Mouse (Mus musculus) cerebellum, adult 18-20 months (tissue): ENCODE measurements around the gene Lman1l.

ENCODE experiments used
- DNase-seq, 2 experiments: peaks; one replicate each; pipeline ENCODE4 v3.0.0; 2021

Gene Lman1l

DNA sequence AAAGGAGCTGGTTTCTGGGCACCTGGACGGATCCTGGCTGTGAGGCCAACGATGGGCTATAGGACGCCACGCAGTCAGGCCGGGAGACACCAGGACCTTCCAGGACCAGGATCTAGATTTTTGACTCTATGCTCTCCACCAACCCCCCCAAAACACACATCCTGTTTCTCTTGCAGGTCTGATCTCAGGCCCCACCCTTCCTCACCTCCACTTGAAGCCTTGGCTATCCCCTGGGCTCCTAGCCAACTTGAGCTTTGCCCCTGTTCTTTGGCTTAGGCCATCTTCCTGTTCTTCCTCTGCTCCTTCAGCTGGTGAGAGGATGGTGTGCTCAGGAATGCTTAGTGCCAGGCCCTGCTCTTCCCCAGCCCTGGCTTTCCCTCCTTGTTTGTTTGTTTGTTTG, at the start of gene Lman1l:
Gene Lman1l (minus strand): TSS at position 101 of the 400 bp plus-strand sequence.
- DNase-seq: no peak

DNA sequence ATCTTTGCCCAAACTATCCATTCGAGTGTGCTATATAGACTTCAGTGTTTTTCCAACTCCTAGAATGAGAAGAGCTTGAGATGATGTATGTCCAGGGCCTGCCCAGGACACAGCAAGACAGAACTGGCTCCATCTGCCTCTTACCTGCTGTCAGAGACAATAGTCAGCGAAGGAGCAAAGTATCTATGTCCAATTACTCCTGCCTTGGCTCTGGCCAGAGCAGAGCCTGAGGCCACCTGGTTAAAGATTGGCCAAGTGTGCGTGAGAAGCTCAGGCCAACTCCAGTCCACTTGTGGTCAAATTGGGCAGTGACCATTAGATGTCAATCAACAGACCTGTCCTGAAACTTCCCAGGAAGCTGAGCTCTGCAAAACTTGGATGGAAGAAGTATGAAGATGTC, 49.0 kb upstream of the Lman1l start:
- no peak for DNase-seq

DNA sequence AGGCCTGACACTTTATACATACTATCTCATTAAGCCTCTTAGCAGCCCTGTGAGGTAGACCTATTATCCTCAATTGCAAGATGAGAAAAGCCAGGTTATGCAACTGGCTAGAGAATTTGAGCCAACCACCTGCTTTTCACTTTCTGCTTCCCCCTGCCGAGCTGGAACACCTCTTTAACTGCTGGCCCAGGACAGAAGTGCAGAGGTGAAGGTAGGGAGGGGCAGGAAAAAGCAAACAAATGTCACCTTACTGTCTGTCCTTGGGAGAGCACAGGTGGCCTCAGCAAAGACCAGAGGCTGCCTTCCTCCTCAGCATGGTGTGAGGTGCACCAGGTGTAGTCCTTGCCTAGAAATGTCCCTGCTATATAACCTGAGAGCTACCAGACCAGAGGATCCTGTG, 47.7 kb upstream of the Lman1l start:
- DNase-seq: no peak

DNA sequence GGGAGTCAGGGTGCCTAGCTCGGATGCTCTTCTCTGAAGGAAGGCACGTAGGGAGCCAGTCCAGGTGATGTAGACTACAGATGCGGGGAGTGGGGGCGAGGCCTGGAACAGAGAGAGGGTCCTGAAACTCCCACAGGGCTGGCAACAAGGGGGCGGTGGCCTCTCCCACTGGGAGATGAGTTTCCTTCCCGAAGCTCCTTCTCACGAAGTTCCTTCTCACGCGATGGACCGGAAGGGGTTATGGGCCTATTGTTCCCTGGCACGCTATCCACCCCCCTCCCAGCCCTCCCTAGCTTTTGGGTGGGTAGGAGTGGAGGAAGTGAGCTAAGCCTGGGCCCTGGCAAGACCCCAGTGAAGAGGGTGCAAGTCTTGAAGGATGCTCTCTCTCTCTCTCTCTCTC, 47.2 kb upstream of the Lman1l start:
- no peak for DNase-seq

DNA sequence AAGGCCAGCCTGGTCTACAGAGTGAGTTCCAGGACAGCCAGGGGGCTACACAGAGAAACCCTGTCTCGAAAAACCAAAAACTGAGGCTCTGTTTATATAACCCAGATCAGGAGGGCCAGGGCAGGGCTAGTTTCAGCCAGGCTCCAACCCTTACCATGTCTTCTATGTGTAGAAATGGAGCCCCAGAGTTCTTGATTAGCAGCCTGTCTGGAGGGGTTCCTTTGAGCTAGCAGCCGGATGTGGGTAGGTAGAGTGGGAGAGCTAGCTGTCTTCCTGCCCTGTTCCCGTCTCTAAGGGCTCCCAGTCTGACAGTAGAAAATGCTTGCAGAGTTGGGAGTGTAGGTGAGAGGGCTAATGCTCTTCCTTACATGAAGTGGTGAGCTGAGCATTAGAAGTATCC, 46.6 kb upstream of the Lman1l start:
- no peak for DNase-seq

DNA sequence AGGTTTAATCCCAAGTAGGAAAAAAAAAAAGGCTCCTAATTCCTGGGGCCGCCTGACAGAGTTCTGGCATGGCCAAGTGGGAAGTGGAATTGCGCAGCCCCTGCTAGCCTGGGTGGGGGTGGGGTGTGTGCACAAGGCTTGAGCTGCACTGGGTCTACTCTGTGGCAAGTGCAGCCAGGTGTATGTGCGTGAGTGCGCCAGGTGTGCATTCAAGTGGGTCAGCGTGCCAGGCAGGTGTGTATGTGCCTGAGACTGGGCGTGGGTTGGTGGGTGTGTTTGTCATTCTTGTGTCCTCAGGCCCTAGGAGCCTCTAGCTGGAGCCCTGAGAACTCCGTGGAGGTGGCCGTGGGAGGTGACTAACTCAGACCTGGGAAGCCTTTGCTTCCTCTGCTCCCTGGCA, 46.0 kb upstream of the Lman1l start:
- no peak for DNase-seq

DNA sequence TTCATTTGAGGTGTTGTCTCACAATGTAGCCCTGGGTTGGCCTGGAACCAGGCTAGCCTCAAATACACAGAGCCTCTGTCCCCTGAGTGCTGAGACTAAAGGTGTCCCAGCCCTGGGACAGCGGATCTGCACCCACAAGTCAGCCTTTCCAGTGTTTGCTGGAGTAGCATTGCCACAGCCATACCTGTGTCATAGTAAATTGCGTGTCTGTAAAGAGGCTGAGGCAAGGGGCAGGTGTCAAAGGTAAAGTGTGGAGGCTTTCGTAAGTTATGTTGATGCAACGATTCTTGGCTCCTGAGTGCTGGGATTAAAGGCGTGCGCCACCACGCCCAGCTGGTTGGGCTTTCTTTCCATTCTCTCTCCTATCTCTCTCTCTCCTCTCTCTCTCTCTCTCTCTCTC, 44.0 kb upstream of the Lman1l start:
- DNase-seq: no peak

DNA sequence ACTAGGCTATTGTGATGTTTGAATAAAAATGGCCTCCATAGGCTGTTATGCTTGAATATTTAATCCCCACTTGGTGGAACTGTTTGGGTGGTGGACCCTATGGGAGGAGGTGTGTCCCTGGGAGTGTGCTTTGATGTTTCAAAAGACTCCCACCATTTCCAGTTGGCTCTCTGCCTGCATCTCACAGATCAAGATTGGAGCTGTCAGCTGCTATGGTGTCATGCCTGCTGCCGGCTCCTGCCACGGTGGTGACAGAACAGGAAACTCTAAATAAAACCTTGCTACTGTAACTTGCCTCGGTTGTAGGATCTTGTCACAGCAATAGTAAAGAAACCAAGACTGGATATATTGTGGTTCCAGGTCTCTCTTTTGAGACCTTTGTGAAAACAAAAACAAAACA, 41.0 kb upstream of the Lman1l start:
- no peak for DNase-seq

DNA sequence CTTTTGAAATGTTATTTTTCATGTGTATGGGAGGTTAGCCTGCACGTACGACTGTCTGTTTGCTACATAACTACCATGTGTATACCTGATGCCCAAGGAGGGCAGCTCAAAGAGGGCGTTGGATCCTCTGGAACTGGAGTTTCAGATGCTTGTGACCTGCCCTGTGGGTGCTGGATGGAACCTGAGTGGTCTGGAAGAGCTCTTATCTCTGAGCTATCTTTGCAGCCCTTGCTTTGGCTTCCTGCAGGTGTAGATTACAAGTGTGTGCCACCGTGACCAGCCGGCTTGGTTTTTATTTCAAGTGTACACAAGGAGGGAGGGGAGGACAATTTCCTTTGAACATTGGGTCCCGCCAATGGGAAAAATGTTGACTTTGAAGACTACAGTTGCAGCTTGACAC, 39.9 kb upstream of the Lman1l start:
- DNase-seq: no peak

DNA sequence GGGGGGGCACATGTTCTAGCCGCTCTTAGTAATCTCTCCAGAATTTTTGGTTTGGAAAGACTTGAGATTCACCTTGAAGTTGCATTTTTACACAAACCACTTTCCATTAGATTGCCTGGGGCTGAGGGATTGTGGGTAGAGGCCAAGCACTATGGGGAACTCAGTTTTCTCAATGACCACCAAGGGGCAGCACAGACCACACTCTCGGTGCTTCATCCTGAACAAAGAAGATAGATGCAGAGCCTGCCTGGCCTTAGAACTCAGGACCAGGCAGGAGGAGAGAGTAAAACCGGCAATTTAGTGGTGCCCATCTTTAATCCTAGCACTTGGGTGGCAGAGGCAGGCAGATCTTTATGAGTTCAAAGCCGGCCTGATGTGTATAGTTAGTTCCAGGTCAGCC, 39.2 kb upstream of the Lman1l start:
- DNase-seq: peak; percentile 81 to 82

DNA sequence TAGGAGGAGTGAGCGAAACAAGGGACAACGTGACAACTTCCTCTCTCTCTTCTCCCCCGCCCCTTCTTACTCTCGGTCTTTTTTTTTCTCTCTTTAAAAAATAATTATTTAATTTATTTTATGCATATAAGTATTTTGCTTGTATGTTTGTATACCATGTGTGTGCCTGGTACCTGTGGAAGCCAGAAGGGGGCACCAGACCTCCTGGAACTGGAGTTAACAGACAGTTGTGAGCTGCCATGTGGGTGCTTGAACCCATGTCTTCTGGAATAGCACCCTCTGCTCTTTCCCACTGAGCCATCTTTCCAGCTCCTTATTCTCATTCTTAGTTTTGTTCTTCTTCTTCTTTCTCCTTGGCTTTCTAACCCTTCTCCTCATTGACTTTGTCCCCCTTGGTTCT, 38.4 kb upstream of the Lman1l start:
- no peak for DNase-seq

DNA sequence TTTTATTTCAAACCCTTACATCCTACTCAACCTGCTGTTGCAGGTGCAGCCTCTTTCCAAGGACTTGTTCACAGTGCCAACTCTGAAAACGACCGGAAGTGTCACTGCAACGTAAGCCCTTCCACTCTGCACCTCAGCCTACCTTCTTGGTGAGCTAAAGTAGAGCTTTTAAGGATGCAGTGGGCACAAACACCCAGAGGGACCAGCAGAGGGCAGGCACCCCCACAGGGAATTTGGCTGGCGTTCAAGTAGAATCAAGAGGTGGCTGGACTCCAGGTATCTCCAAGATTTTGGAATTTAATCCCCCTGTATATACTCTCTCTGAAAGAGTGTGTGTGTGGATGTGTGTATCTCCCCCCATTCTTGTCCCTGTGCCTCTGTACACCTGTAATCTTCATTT, 37.3 kb upstream of the Lman1l start:
- no peak for DNase-seq

DNA sequence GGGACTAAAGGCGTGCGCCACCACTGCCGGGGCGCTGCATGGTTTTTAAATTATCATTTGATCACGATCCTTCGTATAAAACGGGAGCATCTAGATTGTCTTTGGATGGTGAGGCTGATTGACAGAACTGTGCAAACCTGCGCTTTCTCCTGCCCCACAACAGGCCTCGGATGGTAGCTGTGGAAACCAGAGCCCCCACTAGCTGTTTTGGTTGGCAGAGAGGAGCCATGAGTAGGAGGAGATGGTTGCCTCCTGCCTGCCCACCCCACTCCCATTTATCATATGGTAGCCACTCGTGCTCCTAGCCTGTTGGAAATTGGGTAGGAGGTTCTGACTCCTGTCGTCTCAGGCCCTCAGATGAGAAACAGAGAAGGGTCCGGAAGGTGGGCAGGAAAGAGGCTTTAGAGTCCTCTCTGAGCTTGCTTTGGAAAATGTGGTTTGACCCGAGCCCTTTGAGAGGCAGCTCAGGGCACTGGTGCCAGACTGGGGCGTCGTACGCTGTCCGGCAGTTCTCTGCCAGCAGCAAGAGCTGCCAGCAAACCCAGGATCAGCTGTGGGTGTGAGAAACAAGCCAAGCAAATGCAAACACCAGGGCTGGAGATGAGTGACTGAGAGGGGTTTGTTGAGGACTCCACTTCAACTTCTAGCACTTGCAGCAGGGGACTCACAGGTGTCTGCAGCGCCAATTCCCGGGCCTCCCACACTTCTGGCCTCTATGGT, 36.2 kb upstream of the Lman1l start:
- no peak for DNase-seq

DNA sequence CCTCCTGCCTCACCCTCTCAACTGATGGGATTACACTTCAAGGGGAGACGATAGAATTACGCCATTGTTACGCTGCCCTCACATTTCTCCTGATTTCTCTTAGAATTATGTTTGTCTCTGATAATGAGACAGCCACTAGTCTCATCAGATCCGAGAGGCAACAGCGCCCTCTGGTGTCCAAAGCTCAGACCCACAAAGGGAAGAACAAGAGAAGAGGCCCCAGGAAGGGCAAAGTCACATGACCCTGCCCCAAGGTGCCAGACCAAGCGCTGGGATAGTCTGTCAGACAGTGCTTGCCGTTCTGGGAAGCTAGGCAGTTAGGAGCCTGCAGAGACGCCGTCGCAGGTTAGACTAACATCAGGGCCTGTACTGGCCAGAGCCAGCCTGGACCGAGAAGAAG, 35.2 kb upstream of the Lman1l start:
- peak; percentile 95 to 96 for DNase-seq

DNA sequence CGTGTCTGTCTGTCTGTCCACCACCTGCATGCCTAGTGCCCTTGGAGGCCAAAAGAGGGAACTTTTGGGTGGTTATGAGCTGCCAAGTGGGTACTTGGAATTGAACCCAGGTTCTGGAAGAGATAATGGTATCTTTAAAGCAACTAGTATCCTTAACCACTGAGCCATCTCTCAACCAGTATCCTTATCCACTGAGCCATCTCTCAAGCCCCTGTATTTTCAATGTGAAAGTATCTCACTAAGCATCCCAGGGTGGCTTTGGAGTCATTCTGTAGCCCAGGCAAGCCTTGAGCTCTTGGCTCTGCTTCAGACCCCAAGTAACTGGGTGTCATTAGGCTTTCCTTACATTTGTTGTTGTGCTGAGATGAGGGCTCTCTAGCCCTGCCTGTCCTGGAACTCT, 34.4 kb upstream of the Lman1l start:
- DNase-seq: no peak

DNA sequence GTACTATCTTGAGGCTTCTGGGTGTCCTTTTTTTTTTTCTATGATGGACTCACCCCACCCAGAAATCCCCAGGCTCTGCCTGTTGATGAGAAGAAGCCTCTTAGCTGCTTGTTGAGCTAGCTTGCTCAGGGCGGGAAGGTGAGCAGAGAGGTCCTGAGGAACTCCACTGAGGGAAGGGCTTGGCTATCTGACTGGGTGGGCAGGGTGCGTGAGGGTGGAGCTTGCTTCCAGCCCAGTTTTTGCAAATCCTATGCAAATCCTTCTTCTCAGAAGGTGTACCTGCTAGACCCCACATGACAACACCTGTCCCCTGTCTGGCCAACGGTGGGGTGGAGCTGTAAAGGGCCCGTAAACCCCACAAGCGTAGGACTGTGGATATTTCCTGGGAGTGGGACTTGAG, 32.7 kb upstream of the Lman1l start, which contains the start of gene Csk:
Gene Csk (minus strand): TSS at position 349 of the 400 bp plus-strand sequence.
- no peak for DNase-seq

DNA sequence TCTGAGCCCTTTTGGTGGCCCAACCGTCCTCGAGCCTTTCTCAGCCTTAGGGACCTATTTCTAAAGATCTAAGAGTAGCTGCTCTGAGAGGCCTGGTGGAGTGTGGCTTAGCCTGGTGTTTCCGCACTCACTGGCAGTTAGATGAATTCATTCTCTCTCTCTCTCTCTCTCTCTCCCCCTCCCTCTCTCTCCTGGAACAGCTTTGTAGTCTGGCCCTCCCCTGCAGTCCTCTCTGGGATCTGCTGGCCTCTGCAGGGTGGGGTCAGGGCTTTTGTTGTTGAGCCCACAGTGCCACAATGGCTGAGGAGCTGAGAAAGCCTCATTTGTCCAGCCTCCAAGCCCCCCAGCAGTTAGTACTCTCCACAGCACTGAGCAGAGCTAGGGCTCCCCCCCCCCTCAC, 32.3 kb upstream of the Lman1l start:
- no peak for DNase-seq

DNA sequence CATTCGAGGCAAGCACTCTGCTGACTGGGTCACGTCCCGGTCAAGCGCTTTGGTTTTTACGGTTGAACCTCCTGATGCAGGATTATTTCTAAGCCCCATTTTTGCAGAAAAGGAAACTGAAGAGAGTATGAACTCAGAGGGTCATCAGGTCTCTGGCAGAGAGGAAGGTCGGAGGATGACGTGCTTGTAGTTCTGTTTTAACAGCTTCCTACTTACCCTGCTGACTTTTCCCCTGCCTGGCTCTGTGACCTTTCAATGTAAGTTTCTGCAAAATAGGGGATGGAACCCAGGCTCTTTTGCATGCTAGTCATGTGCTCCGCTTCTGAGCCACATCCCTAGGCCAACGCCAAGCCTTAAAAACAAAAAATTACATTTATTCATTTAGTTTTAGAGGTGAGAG, 31.8 kb upstream of the Lman1l start:
- DNase-seq: no peak

DNA sequence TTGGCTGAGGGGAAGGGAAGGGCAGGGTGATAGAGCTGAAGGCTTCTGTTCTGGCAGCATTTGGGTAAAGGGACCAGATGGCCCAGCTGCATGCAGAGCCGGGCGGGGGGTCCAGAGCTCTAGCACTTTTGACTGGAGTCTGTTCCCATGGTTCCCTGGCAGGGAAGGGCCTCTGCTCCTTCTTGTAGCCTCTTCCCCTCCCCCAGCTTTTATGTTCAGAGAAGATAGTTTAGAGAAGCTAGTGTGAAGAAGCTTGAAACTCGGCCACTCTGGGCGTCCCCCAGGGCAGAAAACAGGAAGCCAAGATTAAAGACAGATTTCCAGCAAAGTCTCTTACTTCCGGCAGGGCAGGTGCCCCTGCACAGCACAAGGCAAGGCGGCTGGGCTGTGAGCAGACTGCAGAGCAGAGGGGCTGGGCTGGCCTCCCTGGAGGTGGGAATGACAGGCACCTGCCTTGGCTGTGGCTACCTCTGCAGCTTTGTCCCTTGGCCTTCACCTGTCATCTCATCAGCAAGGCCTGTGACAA, 30.3 kb upstream of the Lman1l start:
- DNase-seq: no peak

DNA sequence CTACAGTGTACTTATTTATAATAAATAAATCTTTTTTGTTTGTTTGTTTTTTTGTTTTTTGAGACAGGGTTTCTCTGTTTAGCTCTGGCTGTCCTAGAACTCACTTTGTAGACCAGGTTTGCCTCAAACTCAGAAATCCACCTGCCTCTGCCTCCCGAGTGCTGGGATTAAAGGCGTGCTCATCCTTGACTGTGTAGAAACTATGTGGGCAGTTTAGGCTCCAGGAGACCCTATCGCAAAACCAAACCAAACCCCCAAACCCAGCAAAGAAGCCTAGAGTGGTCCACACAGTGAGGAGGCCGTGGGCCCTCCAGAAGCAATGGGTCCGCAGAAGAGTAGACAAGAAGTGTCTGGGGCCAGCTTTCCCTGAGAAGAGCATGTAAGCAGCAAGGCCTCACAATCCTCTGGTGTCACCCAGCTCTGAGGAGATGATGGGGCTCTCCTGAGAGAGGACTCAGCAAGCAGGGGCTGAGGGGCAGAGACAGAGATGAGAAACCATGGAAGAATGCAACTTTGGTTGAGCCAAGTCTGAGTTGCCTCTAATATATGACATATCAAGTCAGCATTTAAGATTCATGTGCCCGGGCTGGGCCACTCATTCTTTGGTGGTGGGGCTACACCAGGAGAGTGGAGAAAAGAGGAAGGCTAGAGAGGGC, 29.7 kb upstream of the Lman1l start:
- no peak for DNase-seq

DNA sequence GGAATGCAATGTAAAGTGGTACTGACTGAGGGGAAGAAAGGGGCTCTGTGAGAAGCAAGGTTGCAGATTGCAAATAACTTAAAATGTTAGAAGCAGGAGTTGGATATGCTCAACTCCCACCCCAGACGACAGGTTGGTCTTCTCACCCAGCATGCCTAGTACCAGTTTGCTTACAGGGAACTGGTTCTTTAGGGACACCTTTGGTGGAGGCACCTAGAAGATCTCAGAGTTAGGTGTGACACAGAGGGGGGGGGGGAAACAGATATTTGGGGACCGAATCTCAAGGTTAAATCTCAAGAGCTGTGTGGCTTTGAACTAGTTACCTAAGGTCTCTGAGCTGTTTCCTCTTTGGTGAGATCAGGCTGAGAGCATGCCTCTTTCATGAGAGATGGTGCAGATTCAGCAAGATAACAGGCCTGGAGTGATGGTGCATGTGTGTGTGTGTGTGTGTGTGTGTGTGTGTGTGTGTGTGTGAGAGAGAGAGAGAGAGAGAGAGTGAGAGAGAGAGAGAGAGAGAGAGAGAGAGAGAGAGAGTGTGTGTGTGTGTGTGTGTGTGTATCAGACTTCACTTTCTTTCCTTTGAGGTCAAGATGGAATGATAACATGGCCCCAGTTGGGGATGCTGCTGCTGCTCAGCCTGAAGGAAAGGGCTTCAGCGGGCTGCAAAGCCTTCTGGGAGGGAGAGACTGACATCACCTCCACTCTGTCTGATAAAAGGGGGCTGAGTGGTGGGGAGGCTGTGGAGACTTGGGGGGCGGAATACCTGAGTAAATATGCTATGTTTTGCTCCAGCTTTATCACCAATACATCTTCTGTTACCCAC, 26.9 kb upstream of the Lman1l start:
- no peak for DNase-seq

DNA sequence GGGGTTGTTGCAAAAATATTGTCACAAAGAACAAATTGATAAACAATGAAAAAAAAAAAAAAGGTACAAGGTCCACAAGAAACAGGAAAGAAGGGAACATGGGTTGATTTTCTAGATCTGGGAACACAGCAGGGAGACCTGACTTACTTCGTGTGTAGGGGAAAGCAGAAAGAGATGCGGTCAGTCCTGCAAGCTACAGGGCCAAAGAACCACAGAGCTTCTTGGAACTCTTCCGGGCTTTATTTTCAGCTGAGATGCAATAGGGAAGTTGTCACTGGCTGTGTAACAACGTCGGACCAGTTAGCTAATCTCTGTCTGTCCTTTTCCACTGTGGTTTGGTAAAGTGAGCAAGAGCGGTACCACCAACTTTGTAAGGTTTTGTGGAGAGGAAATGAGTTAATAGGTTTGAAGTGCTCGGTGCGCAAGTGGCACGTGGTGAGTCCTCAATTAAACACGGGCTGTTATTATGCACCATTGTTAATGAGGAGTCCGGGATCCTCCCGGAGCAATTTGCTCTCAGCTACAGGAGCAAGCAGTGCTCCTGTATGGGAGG, 26.1 kb upstream of the Lman1l start:
- no peak for DNase-seq
